Mouse (Mus musculus): ENCODE data around the gene Nrxn1.

- TF ChIP-seq POLR2A (IDR thresholded peaks at IDR 0.05; ENCODE audit: insufficient read depth, low read depth, low read length) (no peak), CTCF (IDR thresholded peaks at IDR 0.05; ENCODE audit: insufficient read depth, low read depth, low read length) (no peak)
Observed at GRCm38 (mm10) chr17:90997714-90998113, 95.2 kb downstream of the Nrxn1 start.
